Mouse (Mus musculus): ENCODE measurements around the gene Rpp14. TPM values are rescaled to one million over a fixed set of nuclear protein-coding genes. Genes with fewer than 3 reads are reported as not detected.

The Rpp14 gene
- polyA plus RNA-seq, 1 experiment from 2014 or later, result 71.6 TPM

GRCm38 (mm10) chr14:8101886-8102285 is 21.7 kb downstream of the Rpp14 start:
- WGBS, result 70% methylated on average over 8 of the region's 8 CpGs
- Histone ChIP-seq H3K9ac (ENCODE audit: low read depth, low read length) (no peak overlapping the region), H3K27ac (ENCODE audit: low read depth, low read length) (no peak overlapping the region), H3K4me2 (replicated peaks; ENCODE audit: low read depth, low read length) (no peak overlapping the region), H3K27me3 (ENCODE audit: control insufficient read depth, insufficient read depth, low read length) (no peaks in the 10 kb centered on the region), H3K9me3 (ENCODE audit: control insufficient read depth, low read length) (no peaks in the 10 kb centered on the region), H3K4me3 (ENCODE audit: low read length) (no peak overlapping the region), H3K4me1 (ENCODE audit: control insufficient read depth, insufficient read depth, low read length) (0 out of 2 replicates have a peak, but pooled peaks cover 4% of the 10 kb centered on the region), H3K36me3 (ENCODE audit: control insufficient read depth, insufficient read depth, low read length) (no peaks in the 10 kb centered on the region)
- ATAC-seq (ENCODE audit: low FRiP score, low TSS enrichment), result no peak

GRCm38 (mm10) chr14:8102676-8103075 is 22.5 kb downstream of the Rpp14 start:
- 0 out of 2 replicates have a peak, but pooled peaks cover 4% of the 10 kb centered on the region for H3K4me1 ChIP-seq (ENCODE audit: control insufficient read depth, insufficient read depth, low read length)
- no peaks in the 10 kb centered on the region for H3K9me3 ChIP-seq (ENCODE audit: control insufficient read depth, low read length)
- no peak overlapping the region for H3K4me2 ChIP-seq (replicated peaks; ENCODE audit: low read depth, low read length)
- no peak overlapping the region for H3K4me3 ChIP-seq (ENCODE audit: low read length)
- H3K27ac ChIP-seq (ENCODE audit: low read depth, low read length), result no peak overlapping the region
- no peak overlapping the region for H3K9ac ChIP-seq (ENCODE audit: low read depth, low read length)
- no peaks in the 10 kb centered on the region for H3K36me3 ChIP-seq (ENCODE audit: control insufficient read depth, insufficient read depth, low read length)
- ATAC-seq (ENCODE audit: low FRiP score, low TSS enrichment), result no peak
- WGBS, result 83% methylated on average over 12 of the region's 12 CpGs
- H3K27me3 ChIP-seq (ENCODE audit: control insufficient read depth, insufficient read depth, low read length), result no peaks in the 10 kb centered on the region

- Histone ChIP-seq H3K9me3 (ENCODE audit: control insufficient read depth, low read length) (no peaks in the 10 kb centered on the region), H3K36me3 (ENCODE audit: control insufficient read depth, insufficient read depth, low read length) (no peaks in the 10 kb centered on the region), H3K27me3 (ENCODE audit: control insufficient read depth, insufficient read depth, low read length) (no peaks in the 10 kb centered on the region), H3K4me1 (ENCODE audit: control insufficient read depth, insufficient read depth, low read length) (no peaks in the 10 kb centered on the region), H3K27ac (ENCODE audit: low read depth, low read length) (no peak overlapping the region), H3K9ac (ENCODE audit: low read depth, low read length) (no peak overlapping the region), H3K4me3 (ENCODE audit: low read length) (no peak overlapping the region), H3K4me2 (replicated peaks; ENCODE audit: low read depth, low read length) (no peak overlapping the region)
- no peak for ATAC-seq (ENCODE audit: low FRiP score, low TSS enrichment)
- WGBS, result 80% methylated on average over 4 of the region's 4 CpGs
Observed at GRCm38 (mm10) chr14:8108047-8108446, 27.9 kb downstream of the Rpp14 start.

GRCm38 (mm10) chr14:8108976-8109375 is 28.8 kb downstream of the Rpp14 start:
- no peak for ATAC-seq (ENCODE audit: low FRiP score, low TSS enrichment)
- Histone ChIP-seq H3K4me1 (ENCODE audit: control insufficient read depth, insufficient read depth, low read length) (no peaks in the 10 kb centered on the region), H3K4me2 (replicated peaks; ENCODE audit: low read depth, low read length) (no peak overlapping the region), H3K27ac (ENCODE audit: low read depth, low read length) (no peak overlapping the region), H3K4me3 (ENCODE audit: low read length) (no peak overlapping the region), H3K9me3 (ENCODE audit: control insufficient read depth, low read length) (no peaks in the 10 kb centered on the region), H3K36me3 (ENCODE audit: control insufficient read depth, insufficient read depth, low read length) (no peaks in the 10 kb centered on the region), H3K27me3 (ENCODE audit: control insufficient read depth, insufficient read depth, low read length) (no peaks in the 10 kb centered on the region), H3K9ac (ENCODE audit: low read depth, low read length) (no peak overlapping the region)
- WGBS, result 82% methylated on average over 1 of the region's 1 CpGs

GRCm38 (mm10) chr14:8111545-8111944 is 31.4 kb downstream of the Rpp14 start:
- Histone ChIP-seq H3K4me3 (ENCODE audit: low read length) (no peak overlapping the region), H3K9me3 (ENCODE audit: control insufficient read depth, low read length) (no peaks in the 10 kb centered on the region), H3K36me3 (ENCODE audit: control insufficient read depth, insufficient read depth, low read length) (no peaks in the 10 kb centered on the region), H3K27ac (ENCODE audit: low read depth, low read length) (no peak overlapping the region), H3K27me3 (ENCODE audit: control insufficient read depth, insufficient read depth, low read length) (no peaks in the 10 kb centered on the region), H3K9ac (ENCODE audit: low read depth, low read length) (no peak overlapping the region), H3K4me1 (ENCODE audit: control insufficient read depth, insufficient read depth, low read length) (no peaks in the 10 kb centered on the region), H3K4me2 (replicated peaks; ENCODE audit: low read depth, low read length) (no peak overlapping the region)
- no peak for ATAC-seq (ENCODE audit: low FRiP score, low TSS enrichment)
- 81% methylated on average over 6 of the region's 6 CpGs for WGBS

GRCm38 (mm10) chr14:8112036-8112435 is 31.9 kb downstream of the Rpp14 start:
- H3K4me1 ChIP-seq (ENCODE audit: control insufficient read depth, insufficient read depth, low read length), result no peaks in the 10 kb centered on the region
- no peak overlapping the region for H3K4me3 ChIP-seq (ENCODE audit: low read length)
- H3K4me2 ChIP-seq (replicated peaks; ENCODE audit: low read depth, low read length), result no peak overlapping the region
- no peaks in the 10 kb centered on the region for H3K9me3 ChIP-seq (ENCODE audit: control insufficient read depth, low read length)
- no peaks in the 10 kb centered on the region for H3K36me3 ChIP-seq (ENCODE audit: control insufficient read depth, insufficient read depth, low read length)
- WGBS, result 83% methylated on average over 8 of the region's 8 CpGs
- H3K27ac ChIP-seq (ENCODE audit: low read depth, low read length), result no peak overlapping the region
- H3K9ac ChIP-seq (ENCODE audit: low read depth, low read length), result no peak overlapping the region
- ATAC-seq (ENCODE audit: low FRiP score, low TSS enrichment), result no peak
- H3K27me3 ChIP-seq (ENCODE audit: control insufficient read depth, insufficient read depth, low read length), result no peaks in the 10 kb centered on the region

GRCm38 (mm10) chr14:8113616-8114015 is 33.4 kb downstream of the Rpp14 start:
- H3K27ac ChIP-seq (ENCODE audit: low read depth, low read length), result no peak overlapping the region
- H3K4me2 ChIP-seq (replicated peaks; ENCODE audit: low read depth, low read length), result no peak overlapping the region
- no peak overlapping the region for H3K9ac ChIP-seq (ENCODE audit: low read depth, low read length)
- no peaks in the 10 kb centered on the region for H3K27me3 ChIP-seq (ENCODE audit: control insufficient read depth, insufficient read depth, low read length)
- no peaks in the 10 kb centered on the region for H3K36me3 ChIP-seq (ENCODE audit: control insufficient read depth, insufficient read depth, low read length)
- ATAC-seq (ENCODE audit: low FRiP score, low TSS enrichment), result no peak
- no peak overlapping the region for H3K4me3 ChIP-seq (ENCODE audit: low read length)
- H3K4me1 ChIP-seq (ENCODE audit: control insufficient read depth, insufficient read depth, low read length), result no peaks in the 10 kb centered on the region
- no peaks in the 10 kb centered on the region for H3K9me3 ChIP-seq (ENCODE audit: control insufficient read depth, low read length)
- WGBS, result 89% methylated on average over 2 of the region's 2 CpGs

- H3K27me3 ChIP-seq (ENCODE audit: control insufficient read depth, insufficient read depth, low read length), result no peaks in the 10 kb centered on the region
- no peak overlapping the region for H3K27ac ChIP-seq (ENCODE audit: low read depth, low read length)
- no peak overlapping the region for H3K9ac ChIP-seq (ENCODE audit: low read depth, low read length)
- H3K4me3 ChIP-seq (ENCODE audit: low read length), result no peak overlapping the region
- H3K36me3 ChIP-seq (ENCODE audit: control insufficient read depth, insufficient read depth, low read length), result no peaks in the 10 kb centered on the region
- no peak for ATAC-seq (ENCODE audit: low FRiP score, low TSS enrichment)
- no peaks in the 10 kb centered on the region for H3K4me1 ChIP-seq (ENCODE audit: control insufficient read depth, insufficient read depth, low read length)
- H3K9me3 ChIP-seq (ENCODE audit: control insufficient read depth, low read length), result no peaks in the 10 kb centered on the region
- no peak overlapping the region for H3K4me2 ChIP-seq (replicated peaks; ENCODE audit: low read depth, low read length)
- WGBS, result 43% methylated on average over 3 of the region's 3 CpGs
Observed at GRCm38 (mm10) chr14:8114306-8114705, 34.1 kb downstream of the Rpp14 start.

GRCm38 (mm10) chr14:8114756-8115155 is 34.6 kb downstream of the Rpp14 start:
- H3K36me3 ChIP-seq (ENCODE audit: control insufficient read depth, insufficient read depth, low read length), result no peaks in the 10 kb centered on the region
- no peak overlapping the region for H3K27ac ChIP-seq (ENCODE audit: low read depth, low read length)
- H3K27me3 ChIP-seq (ENCODE audit: control insufficient read depth, insufficient read depth, low read length), result no peaks in the 10 kb centered on the region
- no peaks in the 10 kb centered on the region for H3K9me3 ChIP-seq (ENCODE audit: control insufficient read depth, low read length)
- no peak for ATAC-seq (ENCODE audit: low FRiP score, low TSS enrichment)
- H3K9ac ChIP-seq (ENCODE audit: low read depth, low read length), result no peak overlapping the region
- no peaks in the 10 kb centered on the region for H3K4me1 ChIP-seq (ENCODE audit: control insufficient read depth, insufficient read depth, low read length)
- no peak overlapping the region for H3K4me3 ChIP-seq (ENCODE audit: low read length)
- WGBS, result 94% methylated on average over 1 of the region's 1 CpGs
- H3K4me2 ChIP-seq (replicated peaks; ENCODE audit: low read depth, low read length), result no peak overlapping the region

GRCm38 (mm10) chr14:8115772-8116171 is 35.6 kb downstream of the Rpp14 start:
- no peak for ATAC-seq (ENCODE audit: low FRiP score, low TSS enrichment)
- no peak overlapping the region for H3K9ac ChIP-seq (ENCODE audit: low read depth, low read length)
- H3K9me3 ChIP-seq (ENCODE audit: control insufficient read depth, low read length), result no peaks in the 10 kb centered on the region
- no peak overlapping the region for H3K27ac ChIP-seq (ENCODE audit: low read depth, low read length)
- H3K27me3 ChIP-seq (ENCODE audit: control insufficient read depth, insufficient read depth, low read length), result no peaks in the 10 kb centered on the region
- WGBS, result 72% methylated on average over 4 of the region's 4 CpGs
- H3K36me3 ChIP-seq (ENCODE audit: control insufficient read depth, insufficient read depth, low read length), result no peaks in the 10 kb centered on the region
- no peaks in the 10 kb centered on the region for H3K4me1 ChIP-seq (ENCODE audit: control insufficient read depth, insufficient read depth, low read length)
- H3K4me3 ChIP-seq (ENCODE audit: low read length), result no peak overlapping the region
- H3K4me2 ChIP-seq (replicated peaks; ENCODE audit: low read depth, low read length), result no peak overlapping the region
